Mouse (Mus musculus): ENCODE data around the gene Mitf.

The Mitf gene

GRCm38 (mm10) chr6:97937139-97937538 is 130.3 kb downstream of the Mitf start:
- in situ Hi-C loops (cut with MboI; ENCODE audit: low sequenced_read_pairs) = no loop called here

GRCm38 (mm10) chr6:97937897-97938614 is 131.2 kb downstream of the Mitf start:
- in situ Hi-C loops (cut with MboI; ENCODE audit: low sequenced_read_pairs) = no loop called here

GRCm38 (mm10) chr6:97940916-97941315 is 134.1 kb downstream of the Mitf start:
- in situ Hi-C loops (cut with MboI; ENCODE audit: low sequenced_read_pairs) = no loop called here

- in situ Hi-C loops (cut with MboI; ENCODE audit: low sequenced_read_pairs) = no loop called here
These were observed 143.4 kb downstream of the Mitf start for GRCm38 (mm10) chr6:97950033-97950881.

GRCm38 (mm10) chr6:97950882-97951245 is 144.0 kb downstream of the Mitf start:
- in situ Hi-C loops (cut with MboI; ENCODE audit: low sequenced_read_pairs) = no loop called here

- in situ Hi-C loops (cut with MboI; ENCODE audit: low sequenced_read_pairs) = no loop called here
These were observed 144.9 kb downstream of the Mitf start for GRCm38 (mm10) chr6:97951711-97952110.

GRCm38 (mm10) chr6:97952845-97953244 is 146.0 kb downstream of the Mitf start:
- in situ Hi-C loops (cut with MboI; ENCODE audit: low sequenced_read_pairs) = no loop called here

GRCm38 (mm10) chr6:97956121-97956520 is 149.3 kb downstream of the Mitf start:
- in situ Hi-C loops (cut with MboI; ENCODE audit: low sequenced_read_pairs) = no loop called here

- in situ Hi-C loops (cut with MboI; ENCODE audit: low sequenced_read_pairs) = no loop called here
These were observed 149.8 kb downstream of the Mitf start for GRCm38 (mm10) chr6:97956636-97957035.

GRCm38 (mm10) chr6:97958276-97958675 is 151.4 kb downstream of the Mitf start:
- in situ Hi-C loops (cut with MboI; ENCODE audit: low sequenced_read_pairs) = no loop called here

GRCm38 (mm10) chr6:97961776-97962175 is 154.9 kb downstream of the Mitf start:
- in situ Hi-C loops (cut with MboI; ENCODE audit: low sequenced_read_pairs) = no loop called here

GRCm38 (mm10) chr6:97962311-97962710 is 155.5 kb downstream of the Mitf start:
- in situ Hi-C loops (cut with MboI; ENCODE audit: low sequenced_read_pairs) = no loop called here

GRCm38 (mm10) chr6:97964750-97965149 is 157.9 kb downstream of the Mitf start:
- in situ Hi-C loops (cut with MboI; ENCODE audit: low sequenced_read_pairs) = no loop called here

- in situ Hi-C loops (cut with MboI; ENCODE audit: low sequenced_read_pairs) = no loop called here
These were observed 174.8 kb downstream of the Mitf start for GRCm38 (mm10) chr6:97981668-97982067.

- in situ Hi-C loops (cut with MboI; ENCODE audit: low sequenced_read_pairs) = no loop called here
These were observed 178.8 kb downstream of the Mitf start for GRCm38 (mm10) chr6:97985658-97986057.

GRCm38 (mm10) chr6:97986417-97986816 is 179.6 kb downstream of the Mitf start:
- in situ Hi-C loops (cut with MboI; ENCODE audit: low sequenced_read_pairs) = no loop called here

- in situ Hi-C loops (cut with MboI; ENCODE audit: low sequenced_read_pairs) = no loop called here
These were observed 186.7 kb downstream of the Mitf start for GRCm38 (mm10) chr6:97993507-97993906.

- in situ Hi-C loops (cut with MboI; ENCODE audit: low sequenced_read_pairs) = no loop called here
These were observed 188.9 kb downstream of the Mitf start for GRCm38 (mm10) chr6:97995606-97996307.

- in situ Hi-C loops (cut with MboI; ENCODE audit: low sequenced_read_pairs) = loop anchor here (5.0 to 25.0 kb wide), 2 partner anchors 244 to 739 kb away; partner anchors contain the start of gene Lmod3
These were observed 194.7 kb downstream of the Mitf start for GRCm38 (mm10) chr6:98001551-98001950.

- in situ Hi-C loops (cut with MboI; ENCODE audit: low sequenced_read_pairs) = loop anchor here (5.0 to 25.0 kb wide), 2 partner anchors 246 to 741 kb away; partner anchors contain the start of gene Lmod3
These were observed 196.3 kb downstream of the Mitf start for GRCm38 (mm10) chr6:98003114-98003513.

- in situ Hi-C loops (cut with MboI; ENCODE audit: low sequenced_read_pairs) = loop anchor here (25.0 kb wide), 1 partner anchor 743 kb away; the partner anchor contains the start of gene Lmod3
These were observed 198.7 kb downstream of the Mitf start for GRCm38 (mm10) chr6:98005566-98005965.

Measured in CH12F3 (cell line).